Comparison of ENCODE assay signal across 9 mouse cellular contexts in genomic region chr16:20490581-20490980, GRCm38 (mm10). TPM values are rescaled to one million over a fixed set of nuclear protein-coding genes. Genes with fewer than 3 reads are reported as not detected.
A peak's percentile ranks its signal among the peaks of the same experiment; 100 is the strongest.
DNase-seq lines count a peak whose midpoint lies in the region; ATAC-seq and TF ChIP-seq lines count a peak whose summit lies in the region.
"Had no signal": no experiment of that assay in that cellular context is flagged by ENCODE, and none has a peak within 500 bp of the region (broad histone marks: within the 10 kb centered on the region; RNA-seq: fewer than 3 reads in every experiment).

No protein-coding gene starts in this region.

- H3K4me2 ChIP-seq in kidney, embryonic 15.5 days, result no peak overlapping the region

- H3K4me3 ChIP-seq in kidney, embryonic 15.5 days (replicated peaks), result no peak overlapping the region
- no peak overlapping the region for H3K4me3 ChIP-seq in ES-Bruce4 (ENCODE audit: low read depth, low read length)
- H3K4me3 ChIP-seq: forebrain, embryonic 10.5 days had no signal

- no peak overlapping the region for H3K27ac ChIP-seq in kidney, embryonic 15.5 days
- no peak overlapping the region for H3K27ac ChIP-seq in ES-Bruce4 (ENCODE audit: insufficient read depth, low read length)
- H3K27ac ChIP-seq: forebrain, embryonic 10.5 days had no signal

- no peak for DNase-seq in kidney, adult 11 months
- DNase-seq in brain, embryonic 14.5 days (ENCODE audit: low read depth), result no peak
- DNase-seq in kidney, postnatal 4 days, result peak; percentile 26 to 37
- no peak for DNase-seq in spleen, adult 12 weeks (ENCODE audit: low spot score)
- DNase-seq in natural killer cell, adult 2 months (ENCODE audit: low spot score in 2 of 2), result no peak

- 0 out of 2 replicates have a peak, but pooled peaks have one; percentile 44 for ATAC-seq in kidney, embryonic 15.5 days (replicated peaks; ENCODE audit: low FRiP score)
- ATAC-seq in granulocyte monocyte progenitor cell, adult 5-6 weeks (replicated peaks; ENCODE audit: poor library complexity, severe bottlenecking), result no peak

- no peaks in the 10 kb centered on the region for H3K36me3 ChIP-seq in kidney, embryonic 15.5 days
- no peaks in the 10 kb centered on the region for H3K36me3 ChIP-seq in ES-Bruce4 (ENCODE audit: control insufficient read depth, insufficient read depth, low read length, poor library complexity, severe bottlenecking)
- H3K36me3 ChIP-seq: forebrain, embryonic 10.5 days had no signal

- H3K9ac ChIP-seq in kidney, embryonic 15.5 days, result no peak overlapping the region
- no peak overlapping the region for H3K9ac ChIP-seq in ES-Bruce4 (ENCODE audit: low read depth, poor library complexity, severe bottlenecking)

- H3K27me3 ChIP-seq in kidney, embryonic 15.5 days, result no peaks in the 10 kb centered on the region
- H3K27me3 ChIP-seq in ES-Bruce4 (ENCODE audit: control insufficient read depth, insufficient read depth, low read length, poor library complexity, severe bottlenecking), result no peaks in the 10 kb centered on the region

- no peak for TF ChIP-seq EP300 in ES-Bruce4 (IDR thresholded peaks at IDR 0.05; ENCODE audit: insufficient read depth, low read depth, low read length)

- H3K4me1 ChIP-seq in kidney, embryonic 15.5 days, result no peaks in the 10 kb centered on the region
- no peaks in the 10 kb centered on the region for H3K4me1 ChIP-seq in ES-Bruce4 (ENCODE audit: control insufficient read depth, insufficient read depth, low read length)
- H3K4me1 ChIP-seq: forebrain, embryonic 10.5 days had no signal

- TF ChIP-seq POLR2A in ES-Bruce4 (IDR thresholded peaks at IDR 0.05; ENCODE audit: insufficient read depth, low read length), result no peak
- no peak for TF ChIP-seq POLR2A in brain, embryonic 14.5 days (IDR thresholded peaks at IDR 0.05; ENCODE audit: borderline replicate concordance, extremely low read depth, insufficient read depth, insufficient read length, poor library complexity, severe bottlenecking)

- no peaks in the 10 kb centered on the region for H3K9me3 ChIP-seq in kidney, embryonic 15.5 days (replicated peaks)
- H3K9me3 ChIP-seq in ES-Bruce4 (replicated peaks; ENCODE audit: control insufficient read depth, insufficient read depth, low read length, poor library complexity, severe bottlenecking), result no peaks in the 10 kb centered on the region
- H3K9me3 ChIP-seq: forebrain, embryonic 10.5 days had no signal

- 54% methylated on average over 2 of the region's 2 CpGs for WGBS in kidney, embryonic 15.5 days

- peak; percentile 55 for TF ChIP-seq CTCF in ES-Bruce4 (IDR thresholded peaks at IDR 0.05; ENCODE audit: low read depth, low read length)
- TF ChIP-seq CTCF in brain, embryonic 14.5 days (IDR thresholded peaks at IDR 0.05; ENCODE audit: borderline replicate concordance, extremely low read depth, insufficient read depth, insufficient read length), result 0 out of 2 replicates have a peak, but pooled peaks have one; percentile 7

RNA-seq across cellular contexts. Expression of gene Eif2b5, which starts 8.0 kb away (rescaled TPM):
- 108 and 121 TPM in 2 replicates for polyA plus RNA-seq in kidney, embryonic 15.5 days (2015; fragmentation: Nextera tagmentation; extraction: Ambion mirVana)
- 86.6 and 94.0 TPM in 2 replicates for polyA plus RNA-seq in ES-Bruce4 (2011; ENCODE audit: insufficient read depth, insufficient read length, low read depth, missing spikeins)
- 56.7 and 61.0 TPM in 2 replicates for polyA plus RNA-seq in brain, embryonic 14.5 days (2012; rRNA removed)
- 61.7 and 84.4 TPM in 2 replicates for total RNA-seq in granulocyte monocyte progenitor cell, adult 5-6 weeks (2014; fragmentation: Nextera tagmentation)
- 87.0 and 90.0 TPM in 2 replicates for total RNA-seq in granulocyte monocyte progenitor cell, adult 5-6 weeks (2017)

RNA-seq across cellular contexts. Expression of gene Dvl3, which starts 26.2 kb away (rescaled TPM):
- 25.0 and 27.9 TPM in 2 replicates for polyA plus RNA-seq in kidney, embryonic 15.5 days (2015; fragmentation: Nextera tagmentation; extraction: Ambion mirVana)
- polyA plus RNA-seq in ES-Bruce4 (2011; ENCODE audit: insufficient read depth, insufficient read length, low read depth, missing spikeins), result 37.9 and 38.8 TPM in 2 replicates
- 63.6 and 109 TPM in 2 replicates for polyA plus RNA-seq in brain, embryonic 14.5 days (2012; rRNA removed)
- 26.4 and 30.7 TPM in 2 replicates for total RNA-seq in granulocyte monocyte progenitor cell, adult 5-6 weeks (2014; fragmentation: Nextera tagmentation)
- total RNA-seq in granulocyte monocyte progenitor cell, adult 5-6 weeks (2017), result 2.0 and 2.3 TPM in 2 replicates

RNA-seq across cellular contexts. Expression of gene Ap2m1, which starts 44.7 kb away (rescaled TPM):
- polyA plus RNA-seq in kidney, embryonic 15.5 days (2015; fragmentation: Nextera tagmentation; extraction: Ambion mirVana), result 633 and 651 TPM in 2 replicates
- 282 and 298 TPM in 2 replicates for polyA plus RNA-seq in ES-Bruce4 (2011; ENCODE audit: insufficient read depth, insufficient read length, low read depth, missing spikeins)
- polyA plus RNA-seq in brain, embryonic 14.5 days (2012; rRNA removed), result 1,266 and 1,281 TPM in 2 replicates
- total RNA-seq in granulocyte monocyte progenitor cell, adult 5-6 weeks (2014; fragmentation: Nextera tagmentation), result 206 and 247 TPM in 2 replicates
- total RNA-seq in granulocyte monocyte progenitor cell, adult 5-6 weeks (2017), result 175 and 225 TPM in 2 replicates

RNA-seq across cellular contexts. Expression of gene Abcf3, which starts 57.8 kb away (rescaled TPM):
- 52.6 and 64.5 TPM in 2 replicates for polyA plus RNA-seq in kidney, embryonic 15.5 days (2015; fragmentation: Nextera tagmentation; extraction: Ambion mirVana)
- 56.2 and 61.0 TPM in 2 replicates for polyA plus RNA-seq in ES-Bruce4 (2011; ENCODE audit: insufficient read depth, insufficient read length, low read depth, missing spikeins)
- polyA plus RNA-seq in brain, embryonic 14.5 days (2012; rRNA removed), result 67.5 TPM in 2 replicates
- 33.0 and 42.3 TPM in 2 replicates for total RNA-seq in granulocyte monocyte progenitor cell, adult 5-6 weeks (2014; fragmentation: Nextera tagmentation)
- 55.1 and 96.9 TPM in 2 replicates for total RNA-seq in granulocyte monocyte progenitor cell, adult 5-6 weeks (2017)

Comparison
In these comparisons a context has a peak if more than half of its experiments do, and no peak if none do; other contexts are left out.
1. DNase-seq: peak in kidney, postnatal 4 days (2 of 2); none in kidney, adult 11 months (single experiment), brain, embryonic 14.5 days (single experiment), spleen, adult 12 weeks (single experiment) and natural killer cell, adult 2 months (0 of 2).